Mouse (Mus musculus) cortical plate, adult 2 months (tissue): ENCODE measurements at regions not wholly inside any gene's neighbourhood (a gene's known extent, or its start where the extent isn't known, plus 50 kb on each side); places are given as distances from the start of the nearest gene placed in this dataset.
"Not testable (repeated sequence)": the region's sequence is repeated elsewhere in the genome, so short reads cannot be mapped to it uniquely, and the experiment has no call there.

ENCODE experiments used
- H3K27ac ChIP-seq: fragments of 200-500 bp; 2 replicates; pipeline ENCODE4 v1.5.1; 2012; ENCODE audit warnings: low read length, control low read depth, inconsistent platforms; ENCODE audit not compliant: insufficient read depth
- H3K4me1 ChIP-seq: fragments of 200-500 bp; 2 replicates; pipeline ENCODE4 v1.6.1; 2011; ENCODE audit warnings: low read length; ENCODE audit not compliant: control insufficient read depth, insufficient read depth
- H3K4me3 ChIP-seq: fragments of 200-500 bp; 2 replicates; pipeline ENCODE4 v1.5.1; 2011; ENCODE audit warnings: mild to moderate bottlenecking, low read length, control low read depth; ENCODE audit not compliant: insufficient read depth
- CTCF ChIP-seq: fragments of 200-500 bp; IDR thresholded peaks from 2 replicates; pipeline ENCODE4 v1.5.1; 2011; ENCODE audit warnings: mild to moderate bottlenecking, control low read depth, low read length; ENCODE audit not compliant: insufficient read depth; ENCODE audit errors: extremely low read depth
- POLR2A ChIP-seq: fragments of 200-500 bp; IDR thresholded peaks from 2 replicates; pipeline ENCODE4 v1.6.1; 2011; ENCODE audit warnings: mild to moderate bottlenecking, low read length, control low read depth; ENCODE audit not compliant: insufficient read depth; ENCODE audit errors: extremely low read depth

DNA sequence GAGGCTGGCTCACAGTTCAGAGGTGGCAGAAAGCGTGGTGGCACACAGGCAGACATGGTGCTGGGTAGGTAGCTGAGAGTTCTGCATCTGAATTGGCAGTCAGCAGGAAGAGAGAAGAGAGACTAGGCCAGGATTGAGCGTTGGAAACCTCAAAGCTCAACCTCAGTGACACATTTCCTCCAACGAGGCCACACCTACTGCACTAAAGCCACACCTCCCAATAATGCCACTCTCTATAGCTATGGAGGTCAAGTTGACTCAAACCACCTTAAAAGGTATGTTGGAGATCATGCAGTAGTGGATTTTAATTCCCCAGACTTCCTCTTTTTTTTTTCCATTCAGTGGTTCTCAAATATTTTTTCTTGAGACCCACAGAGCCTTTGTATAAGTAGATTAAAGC, 57.1 kb downstream of the Ccdc54 start:
- Histone ChIP-seq H3K27ac (no peak overlapping the region), H3K4me3 (no peak overlapping the region), H3K4me1 (no peaks in the 10 kb centered on the region)
- no peak for TF ChIP-seq CTCF
- no peak for TF ChIP-seq POLR2A

DNA sequence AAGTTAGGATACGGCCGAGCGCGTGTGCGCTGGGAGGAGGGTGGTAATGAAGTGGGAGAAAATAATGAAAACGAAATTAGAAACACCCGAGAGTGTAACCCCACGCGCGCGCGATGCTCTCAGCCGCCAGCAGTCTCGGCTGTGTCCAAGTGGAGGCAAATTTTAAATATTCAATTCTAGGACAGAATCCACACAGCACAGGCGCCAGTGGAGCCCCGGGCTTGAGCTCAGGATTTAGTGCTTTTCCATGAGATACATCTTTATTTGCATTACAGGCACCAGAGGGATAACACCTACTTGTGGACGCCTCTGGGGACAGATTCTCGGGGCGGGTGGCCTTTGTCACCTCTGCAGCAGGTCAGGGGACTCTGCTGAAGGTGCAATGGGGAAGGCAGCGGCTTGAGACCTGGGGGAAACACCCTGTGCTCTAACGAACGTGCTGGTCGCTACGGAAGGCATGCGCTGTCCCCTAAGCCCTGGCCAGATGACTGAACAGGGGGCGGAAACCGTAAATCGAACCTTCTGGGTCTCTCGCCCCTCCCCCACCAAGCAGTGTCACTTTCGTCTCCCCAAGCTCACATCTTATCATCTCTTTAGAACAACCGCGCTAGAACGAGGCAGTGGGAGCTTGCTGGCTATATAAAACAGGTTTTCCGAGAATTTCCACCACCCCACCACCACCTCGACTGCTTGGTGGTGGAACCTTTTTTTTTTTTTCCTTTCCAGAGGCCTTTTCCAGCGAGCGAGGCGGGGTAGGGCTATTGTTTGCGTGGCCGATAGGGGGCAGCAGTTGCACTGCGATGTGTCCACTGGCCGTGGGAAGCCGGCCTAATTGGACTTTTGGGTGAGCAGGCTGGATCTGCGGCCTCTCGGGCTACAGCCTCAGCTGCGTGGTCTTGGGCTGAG, 61.2 kb downstream of the Ccdc54 start:
- H3K4me3 ChIP-seq = peak overlapping the region; percentile 93
- H3K27ac ChIP-seq = peak overlapping the region; percentile 69
- no peak for TF ChIP-seq POLR2A
- TF ChIP-seq CTCF = peak; percentile 72
- H3K4me1 ChIP-seq = no peaks in the 10 kb centered on the region

DNA sequence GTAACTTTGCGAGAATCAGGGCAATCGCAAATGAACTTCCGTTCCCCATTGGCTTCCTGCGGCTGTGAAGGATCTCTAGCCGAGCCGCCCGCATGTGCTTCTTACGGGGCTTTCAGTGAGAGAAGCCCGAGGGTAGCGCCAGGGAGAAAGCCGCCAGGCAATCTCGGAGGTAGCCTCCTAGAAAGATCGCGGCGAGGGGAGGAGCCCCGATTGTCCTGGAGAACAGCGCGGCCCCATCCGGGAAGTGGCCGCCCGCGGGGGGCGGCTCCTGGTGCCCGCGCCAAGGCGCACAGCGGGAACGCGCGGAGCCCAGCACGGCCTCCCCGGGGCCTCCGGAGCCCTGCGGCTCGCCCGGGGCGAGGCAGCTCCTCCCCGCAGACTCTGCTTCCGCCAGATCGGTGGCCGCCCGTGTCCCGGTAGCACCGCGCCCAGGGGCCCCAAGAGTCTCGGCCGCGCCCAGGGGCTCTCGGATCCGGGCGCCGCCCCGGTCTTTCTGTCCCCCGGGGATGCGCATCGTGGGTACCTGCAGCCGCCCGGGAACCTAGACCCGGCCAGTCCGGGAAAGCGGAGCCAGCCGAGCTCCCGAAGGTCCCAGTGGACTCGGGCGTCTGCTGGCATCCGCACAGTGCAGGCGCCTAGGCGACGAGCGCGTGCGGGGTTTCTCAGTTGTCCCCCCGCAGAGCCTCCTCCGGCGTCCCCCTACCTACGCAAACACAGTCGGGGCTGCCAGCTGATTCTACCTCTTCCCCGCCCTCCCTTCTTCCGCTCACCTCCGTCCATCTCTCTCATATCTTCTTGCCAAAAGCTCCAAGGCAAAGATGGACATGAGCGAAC, 62.1 kb downstream of the Ccdc54 start:
- no peak for TF ChIP-seq CTCF
- 0 out of 2 replicates have a peak, but pooled peaks have one; percentile 13 for TF ChIP-seq POLR2A
- Histone ChIP-seq H3K4me3 (peak overlapping the region; percentile 93), H3K27ac (peak overlapping the region; percentile 69), H3K4me1 (no peaks in the 10 kb centered on the region)

DNA sequence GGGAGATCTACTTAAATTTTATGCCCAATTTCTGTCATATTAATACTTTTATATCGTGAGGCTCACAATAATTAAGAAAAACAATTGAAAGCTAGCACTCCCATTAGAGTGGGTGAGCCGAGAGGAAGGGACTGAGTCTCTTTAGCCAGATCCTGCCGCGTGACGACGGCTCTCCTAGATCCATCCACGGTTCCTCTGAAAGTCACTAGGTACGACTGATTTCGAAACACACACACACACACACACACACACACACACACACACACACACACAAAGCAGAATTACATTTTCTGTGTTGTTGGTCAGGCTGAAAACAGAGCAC, 62.6 kb downstream of the Ccdc54 start:
- TF ChIP-seq POLR2A (no peak), CTCF (no peak)
- Histone ChIP-seq H3K4me3 (peak overlapping the region; percentile 93), H3K27ac (no peak overlapping the region)

DNA sequence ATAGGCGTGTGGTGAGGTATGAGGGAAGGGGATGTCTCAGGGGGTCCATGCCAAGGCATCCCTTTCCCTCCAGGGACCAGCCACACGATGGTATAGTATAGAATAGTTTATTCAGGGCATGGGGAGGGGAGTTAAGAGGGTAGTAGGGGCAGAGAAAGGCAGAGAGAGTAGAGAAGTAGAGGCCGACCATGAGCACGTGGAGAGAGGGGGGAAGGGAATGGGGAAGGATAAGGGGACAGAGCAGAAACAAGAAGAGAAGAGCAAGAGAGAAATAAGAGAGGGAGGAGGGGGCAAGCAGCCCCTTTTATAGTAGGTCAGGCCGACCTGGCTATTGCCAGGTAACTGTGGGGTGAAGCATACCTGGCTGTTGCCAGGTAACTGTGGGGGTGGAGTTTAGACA, 64.0 kb downstream of the Ccdc54 start:
- not testable (repeated sequence) for H3K4me1 ChIP-seq, H3K4me3 ChIP-seq, H3K27ac ChIP-seq

More for the DNA sequence above, 62.6 kb downstream of the Ccdc54 start:
- H3K4me1 ChIP-seq = no peaks in the 10 kb centered on the region

DNA sequence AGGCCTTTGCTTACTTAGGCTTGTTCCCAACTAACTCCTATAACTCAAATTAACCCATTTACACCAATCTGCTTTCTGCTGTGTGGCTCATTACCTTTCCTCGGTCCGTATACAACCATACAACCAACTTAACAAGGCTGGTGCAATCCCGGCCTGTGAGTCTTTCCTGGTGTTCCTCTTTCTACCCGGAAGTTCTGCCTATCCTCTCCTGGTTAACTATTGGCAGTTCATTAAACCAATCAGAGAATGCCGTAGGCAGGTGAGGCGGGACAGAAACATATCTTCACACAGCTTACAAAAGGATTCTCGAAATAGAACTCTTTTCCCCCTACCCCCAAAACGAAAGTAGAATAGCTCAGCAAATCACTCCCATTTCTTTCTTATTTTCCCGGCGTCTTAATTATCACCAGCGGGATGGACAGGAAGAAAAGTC, 65.0 kb downstream of the Ccdc54 start:
- no peak for TF ChIP-seq POLR2A
- Histone ChIP-seq H3K27ac (no peak overlapping the region), H3K4me1 (no peaks in the 10 kb centered on the region), H3K4me3 (no peak overlapping the region)

DNA sequence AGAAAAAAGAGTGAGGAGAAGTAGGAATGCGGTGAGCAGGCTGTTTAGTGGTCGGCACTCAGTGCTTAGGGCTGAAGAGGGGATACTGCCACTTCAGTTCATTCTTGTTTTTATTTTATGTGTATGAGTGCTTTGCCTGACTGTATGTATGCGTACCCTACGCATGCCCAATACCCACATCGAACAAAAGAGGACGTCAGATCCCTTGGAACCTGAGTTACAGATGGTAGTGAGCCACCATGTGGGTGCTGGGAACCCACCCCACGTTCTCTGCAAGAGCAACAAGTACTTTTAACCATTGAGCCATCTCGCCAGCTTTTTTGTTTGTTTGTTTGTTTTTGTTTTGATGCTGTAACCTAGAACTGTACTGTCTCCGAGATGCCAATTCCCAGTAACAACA, 65.5 kb downstream of the Ccdc54 start:
- TF ChIP-seq CTCF (no peak), POLR2A (no peak)
- Histone ChIP-seq H3K4me1 (no peaks in the 10 kb centered on the region), H3K27ac (no peak overlapping the region), H3K4me3 (no peak overlapping the region)

DNA sequence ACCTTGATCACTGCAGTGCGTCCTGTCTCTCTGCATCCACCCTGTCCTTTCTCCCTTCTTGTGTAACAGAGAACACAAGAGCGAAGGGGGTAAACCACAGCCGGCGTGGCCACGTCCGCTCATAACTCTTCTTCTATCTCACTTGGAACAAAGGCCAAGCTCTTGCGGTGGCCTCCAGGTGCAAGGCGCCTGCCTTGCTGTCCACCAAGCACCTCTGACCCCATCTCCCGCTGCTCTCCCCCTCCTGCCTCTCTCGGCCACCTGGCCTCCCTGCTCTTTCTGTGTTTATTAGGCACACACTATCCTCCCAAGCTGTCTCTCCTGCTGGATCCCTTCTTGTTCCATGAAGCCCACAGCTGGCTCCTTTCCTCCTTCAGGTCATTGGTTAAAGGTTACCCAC, 71.3 kb downstream of the Ccdc54 start:
- TF ChIP-seq POLR2A (no peak), CTCF (no peak)

DNA sequence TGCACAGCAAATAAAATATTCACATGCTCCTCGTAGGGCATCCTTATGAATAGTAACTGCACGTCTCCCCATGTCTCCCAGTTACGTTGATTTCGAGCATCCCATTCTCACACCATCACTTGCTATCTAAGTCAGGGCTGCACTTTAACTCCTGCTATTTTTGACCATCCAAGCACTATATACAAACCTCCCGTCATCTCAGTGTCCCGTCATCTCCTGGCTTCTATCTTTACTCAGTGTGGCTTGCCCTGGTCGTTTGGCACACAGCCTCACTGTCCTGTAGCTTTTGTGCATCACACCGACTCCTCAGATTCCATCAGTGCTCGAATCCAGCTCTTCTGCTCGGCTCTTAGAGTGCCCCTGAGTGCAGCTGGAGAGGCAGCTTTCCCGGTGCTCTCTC, 74.4 kb downstream of the Ccdc54 start:
- TF ChIP-seq POLR2A = no peak
- TF ChIP-seq CTCF = no peak
- no peak overlapping the region for H3K4me3 ChIP-seq
- H3K27ac ChIP-seq = no peak overlapping the region
- no peaks in the 10 kb centered on the region for H3K4me1 ChIP-seq

More for the DNA sequence above, 71.3 kb downstream of the Ccdc54 start:
- H3K4me3 ChIP-seq = no peak overlapping the region
- no peaks in the 10 kb centered on the region for H3K4me1 ChIP-seq
- H3K27ac ChIP-seq = no peak overlapping the region

DNA sequence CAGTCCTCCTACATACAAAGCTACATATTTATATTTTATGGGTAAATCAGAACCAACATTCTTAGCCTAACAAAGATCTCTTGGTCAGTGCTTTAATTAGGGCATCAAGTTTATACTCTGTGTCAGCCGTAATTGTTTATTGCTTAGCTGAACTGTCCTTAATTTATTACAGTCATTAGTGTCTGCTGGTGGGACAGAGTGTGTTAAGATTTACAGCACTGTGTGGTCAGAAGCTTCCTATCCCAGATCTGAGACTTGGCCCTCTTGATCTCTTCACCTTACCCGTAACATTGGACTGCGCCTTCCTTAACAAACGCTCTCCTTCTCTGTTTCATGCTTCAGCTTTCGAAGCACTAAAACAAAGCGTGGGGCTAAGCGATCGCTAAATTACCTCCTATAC, 75.9 kb downstream of the Ccdc54 start:
- no peak for TF ChIP-seq CTCF
- TF ChIP-seq POLR2A = no peak
- Histone ChIP-seq H3K27ac (no peak overlapping the region), H3K4me1 (no peaks in the 10 kb centered on the region), H3K4me3 (no peak overlapping the region)
